Mouse (Mus musculus): ENCODE measurements around the gene Parva.
A peak's percentile ranks its signal among the peaks of the same experiment; 100 is the strongest.

The Parva gene

DNA sequence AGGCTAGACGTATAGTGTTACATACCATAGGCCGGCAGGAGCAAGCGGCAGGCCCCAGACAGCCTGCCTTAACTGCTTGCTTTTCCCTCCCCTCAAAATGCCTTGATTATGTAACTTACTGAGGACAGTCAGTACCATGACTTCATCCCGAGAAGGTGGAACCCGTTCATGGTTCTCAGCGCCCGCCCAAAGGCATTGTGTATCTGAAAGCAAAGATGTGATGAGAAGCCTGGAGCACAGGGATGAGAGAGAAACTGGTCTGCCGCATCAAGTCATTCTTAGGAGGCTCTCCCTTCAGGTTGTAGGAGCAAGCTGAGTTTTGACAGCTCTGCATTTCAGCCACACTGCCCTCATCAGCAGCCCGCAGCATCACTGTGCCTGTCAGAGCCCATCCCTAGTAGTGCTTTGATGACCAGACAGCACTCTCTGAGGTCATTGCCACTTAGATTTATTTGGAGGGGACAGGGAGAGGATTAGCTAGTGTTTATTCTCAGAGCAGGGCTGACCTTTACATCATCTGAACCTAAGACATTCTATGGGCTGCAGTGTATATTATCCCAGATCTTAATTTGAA lies 45.5 kb downstream of the Parva start:
- DNase-seq (ENCODE audit: low spot score): no peak

DNA sequence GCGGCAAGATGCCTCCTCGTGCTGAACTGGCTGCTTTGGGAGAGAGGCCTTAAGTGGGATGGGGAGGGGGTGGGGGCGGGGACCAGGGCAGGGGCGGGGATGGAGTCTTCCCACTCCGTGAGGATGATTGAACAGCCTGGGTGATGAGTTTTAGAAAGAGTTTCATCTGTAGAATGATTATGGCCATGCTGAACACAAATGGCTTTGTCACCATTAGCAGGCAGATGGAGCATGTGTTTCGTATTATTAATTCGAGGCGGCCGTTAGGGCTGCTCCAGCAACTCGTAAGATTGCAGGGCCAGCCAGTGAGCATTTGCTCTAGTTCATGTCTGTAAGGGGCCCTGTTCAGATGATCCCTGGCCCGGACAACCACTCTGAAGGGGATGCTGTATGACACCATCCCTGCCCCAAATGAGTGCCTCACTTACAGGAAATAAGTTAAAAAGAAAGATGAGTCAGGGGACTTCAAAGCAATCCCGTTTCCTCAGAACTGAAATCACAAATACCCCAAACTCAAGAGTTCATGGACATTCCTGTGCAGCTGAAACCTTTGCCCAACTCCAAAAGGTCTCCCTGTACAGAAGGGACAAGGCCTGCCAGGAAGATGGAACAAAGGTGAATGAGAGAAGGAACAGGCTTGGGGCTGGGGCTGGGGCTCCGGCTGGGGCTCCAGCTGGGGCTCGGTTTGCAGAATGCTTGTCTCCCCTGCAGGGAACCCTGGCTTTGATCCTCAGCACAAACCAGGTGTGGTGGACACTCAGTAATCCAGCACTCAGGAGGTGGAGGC lies 46.5 kb downstream of the Parva start:
- no peak for DNase-seq (ENCODE audit: low spot score)

DNA sequence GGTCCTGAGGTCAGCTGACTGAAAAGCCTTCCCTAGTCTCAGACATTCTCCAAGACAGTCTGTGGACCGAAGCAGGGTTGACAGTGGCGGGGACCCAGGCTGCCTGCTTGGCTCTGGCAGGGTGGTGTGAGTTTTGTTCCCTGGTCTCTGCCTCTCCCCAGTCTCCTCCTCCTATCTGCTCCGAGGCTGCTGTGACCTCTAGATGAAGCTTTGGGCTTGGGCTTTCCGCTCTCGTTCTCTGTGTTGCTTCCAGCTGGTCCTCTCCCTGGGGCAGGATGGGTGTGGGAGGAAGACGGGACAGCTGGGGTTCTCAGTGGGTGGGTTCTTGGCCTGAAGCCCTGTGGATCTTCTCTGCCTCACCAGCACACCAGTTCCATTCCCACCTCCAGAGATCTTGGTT lies 51.8 kb downstream of the Parva start:
- DNase-seq (ENCODE audit: low spot score): no peak

DNA sequence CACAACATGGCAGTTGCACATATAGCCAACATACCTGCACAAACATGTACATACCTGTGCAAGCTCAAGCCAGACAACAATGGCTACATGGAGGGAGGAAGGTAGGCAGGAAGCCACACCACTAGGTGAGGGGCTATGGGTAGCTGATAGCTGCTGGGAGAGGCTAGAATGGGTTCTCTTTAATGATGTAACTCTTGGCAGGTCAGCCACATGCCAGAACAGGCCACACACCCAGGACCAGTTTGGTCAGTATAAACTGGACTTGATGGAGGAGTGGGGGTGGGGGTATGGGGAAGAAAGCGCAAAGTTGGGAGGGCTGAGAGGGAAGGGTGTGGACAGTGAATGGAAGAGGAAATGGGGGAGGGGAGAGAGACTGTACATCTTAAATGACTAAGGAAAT lies 53.7 kb downstream of the Parva start:
- no peak for DNase-seq (ENCODE audit: low spot score)

DNA sequence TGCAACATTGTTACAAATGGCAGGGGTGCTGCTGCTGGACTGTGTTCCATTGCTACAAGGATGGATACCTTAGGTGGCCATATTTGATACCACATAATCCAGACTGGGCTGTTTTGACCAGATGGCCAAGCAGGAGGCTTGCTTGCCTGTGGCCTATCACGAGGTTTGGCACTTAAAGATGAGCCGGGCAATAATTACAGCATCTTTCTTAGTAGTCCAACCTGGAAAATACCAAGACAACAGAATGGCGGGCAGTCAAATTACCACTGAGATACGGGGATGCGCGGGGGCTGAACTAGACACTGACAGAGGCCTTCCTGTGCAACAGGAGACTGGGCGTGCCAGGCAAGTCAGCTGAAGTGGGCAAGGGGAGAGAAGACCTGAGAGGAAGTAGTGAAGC lies 55.3 kb downstream of the Parva start:
- DNase-seq (ENCODE audit: low spot score): no peak

DNA sequence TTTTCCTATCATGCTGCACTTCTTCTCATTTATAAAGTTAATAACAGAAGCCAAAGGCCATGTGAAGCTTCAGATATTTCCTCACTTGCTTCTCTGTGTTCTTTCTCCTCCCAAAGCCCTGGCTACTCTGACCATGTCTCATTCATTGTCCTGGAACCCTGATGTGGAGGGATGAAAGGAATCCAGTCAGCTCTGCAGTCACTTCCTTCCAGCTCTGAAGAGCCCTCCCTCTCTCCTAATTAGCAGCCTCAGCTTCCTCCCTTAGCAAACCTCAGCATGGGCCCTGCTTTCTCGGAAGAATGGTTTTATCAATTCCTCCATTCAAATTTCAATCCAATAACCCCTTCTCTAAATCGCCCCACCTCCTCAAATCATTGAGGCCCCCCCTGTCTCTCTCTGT lies 56.1 kb downstream of the Parva start:
- no peak for DNase-seq (ENCODE audit: low spot score)

DNA sequence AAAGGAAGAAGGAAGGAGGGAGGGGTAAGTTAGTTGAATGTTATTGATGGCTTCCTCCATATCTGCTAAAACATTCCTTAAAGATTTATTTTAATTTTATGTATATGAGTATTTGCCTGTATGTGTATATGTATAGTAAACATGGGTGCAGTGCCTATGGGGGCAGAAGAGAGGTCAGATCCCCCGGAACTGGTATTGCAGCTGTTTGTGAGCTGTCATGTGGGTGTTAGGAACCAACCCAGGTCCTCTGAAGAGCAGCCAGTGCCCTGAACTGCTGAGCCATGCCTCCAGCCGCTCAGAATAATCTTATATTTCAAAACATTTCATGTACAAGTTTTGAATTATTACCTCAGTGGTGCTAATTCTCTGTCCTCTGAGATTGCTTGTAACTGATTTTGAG lies 63.5 kb downstream of the Parva start:
- DNase-seq (ENCODE audit: low spot score): no peak

DNA sequence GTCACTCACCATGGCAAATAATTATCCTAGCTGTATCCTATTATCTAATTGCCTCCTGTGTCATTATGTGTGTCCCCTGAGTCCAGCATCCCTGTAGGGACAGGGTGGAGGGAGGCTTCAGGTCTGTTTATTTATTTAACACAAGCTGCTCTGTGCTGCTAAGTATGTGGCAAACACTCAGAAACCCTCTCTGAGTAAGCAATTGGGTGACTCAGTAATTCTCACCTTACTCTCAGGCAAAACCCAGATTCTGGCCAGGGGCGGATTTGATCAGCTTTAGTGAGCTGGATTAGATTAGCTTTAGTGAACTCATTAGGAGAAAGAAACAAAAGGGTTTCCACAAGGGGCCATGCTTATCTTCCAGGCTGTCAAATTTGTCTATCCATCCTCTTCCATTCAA lies 64.4 kb downstream of the Parva start:
- no peak for DNase-seq (ENCODE audit: low spot score)

DNA sequence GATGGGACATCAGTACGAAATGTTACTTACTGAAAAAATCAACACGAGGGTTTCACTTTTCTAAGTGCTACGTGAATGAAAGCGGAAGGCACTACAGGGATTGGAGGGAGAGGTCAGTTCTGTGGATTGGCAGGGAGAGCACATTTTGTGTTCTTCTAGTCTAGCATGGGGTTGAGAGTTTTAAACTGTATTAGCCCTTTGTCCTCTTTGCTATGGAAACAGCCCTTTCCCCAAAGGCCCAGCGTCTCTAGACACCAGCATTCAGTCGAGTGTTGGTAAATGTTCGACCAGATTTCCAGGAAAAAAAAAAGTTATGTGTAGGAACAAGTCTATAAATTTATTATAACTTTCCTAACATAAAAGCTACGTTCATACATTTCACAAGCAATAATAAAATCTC lies 68.6 kb downstream of the Parva start:
- DNase-seq (ENCODE audit: low spot score): no peak

DNA sequence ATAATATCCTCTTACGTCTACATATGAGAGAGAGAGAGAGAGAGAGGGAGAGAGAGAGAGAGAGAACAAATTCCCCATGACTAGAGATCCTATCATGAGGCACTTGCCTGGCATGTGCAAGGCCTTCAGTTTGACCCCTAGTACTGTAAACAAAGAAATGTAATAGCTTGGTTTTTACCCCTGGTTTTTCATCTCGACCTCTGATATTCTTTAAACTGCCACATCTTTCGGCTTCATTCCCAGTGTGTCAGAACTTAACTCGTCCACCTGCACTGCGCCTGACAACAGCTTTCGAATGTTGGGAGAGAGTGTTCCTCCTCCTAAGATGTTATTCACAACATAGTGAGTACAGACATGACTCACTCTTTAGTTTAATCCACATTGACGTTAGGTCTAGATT lies 69.6 kb downstream of the Parva start:
- DNase-seq (ENCODE audit: low spot score): no peak

DNA sequence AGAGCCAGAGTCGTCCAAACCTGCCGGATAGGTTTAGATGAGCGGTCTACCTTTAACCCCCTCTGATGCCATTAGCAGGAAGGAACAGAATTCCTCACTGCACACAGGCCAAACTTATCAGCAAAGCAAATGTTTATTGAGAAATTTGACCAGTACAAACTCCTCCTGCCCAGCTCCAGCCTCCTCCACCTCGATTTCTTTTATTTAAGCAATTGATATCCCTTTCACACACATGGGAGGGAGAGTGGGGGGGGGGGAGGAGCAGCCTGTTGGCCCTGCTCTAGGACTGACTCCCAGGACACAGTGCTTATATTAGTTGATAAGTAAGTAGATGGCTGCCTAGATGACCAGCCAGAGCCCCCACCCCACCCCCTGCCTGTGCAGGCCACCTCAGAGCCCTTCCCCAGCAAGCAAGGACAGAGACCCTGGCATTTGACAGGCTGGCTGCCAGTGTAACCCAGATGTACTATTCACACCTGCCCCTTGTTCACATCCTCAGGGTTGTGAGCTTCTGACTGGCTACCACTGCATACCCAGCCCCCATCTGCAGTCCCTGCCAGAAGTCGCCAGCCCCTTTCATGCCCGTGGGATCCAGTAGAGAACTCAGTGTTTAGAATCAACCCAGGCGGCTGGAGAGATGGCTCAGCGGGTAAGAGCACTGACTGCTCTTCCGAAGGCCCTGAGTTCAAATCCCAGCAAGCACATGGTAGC lies 71.4 kb downstream of the Parva start:
- DNase-seq (ENCODE audit: low spot score): peak; percentile 79

DNA sequence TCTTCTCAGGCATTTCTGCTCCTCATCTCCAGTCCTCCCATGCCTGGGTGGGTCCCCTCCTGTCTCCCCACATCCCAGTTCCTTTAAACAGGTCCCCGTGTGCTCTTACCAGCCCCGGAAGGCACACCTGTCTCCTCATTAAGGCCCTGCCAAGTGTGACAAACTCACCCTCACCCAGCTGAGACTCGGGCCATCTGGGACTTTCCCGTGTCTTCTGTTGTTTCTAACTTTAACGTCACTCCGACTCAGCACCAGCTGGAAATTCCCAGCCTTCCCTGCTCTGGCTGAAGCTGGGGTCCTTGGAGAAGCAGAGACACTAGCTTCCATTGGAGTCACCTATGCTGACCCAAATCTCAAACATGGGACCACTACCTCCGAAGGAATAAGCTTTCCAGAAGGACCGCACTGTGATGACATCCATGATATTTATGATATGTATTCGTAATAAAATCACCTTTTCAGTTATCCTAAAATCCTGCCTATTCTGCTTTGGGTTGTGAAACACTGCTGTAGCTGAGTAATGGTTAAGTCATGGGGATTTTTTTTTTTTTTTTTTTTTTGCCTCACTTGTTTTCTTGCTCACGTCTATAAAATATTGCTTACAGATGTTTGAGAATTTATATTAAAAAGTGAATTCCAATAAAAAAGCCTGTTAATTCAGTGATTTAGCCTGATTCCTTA lies 72.3 kb downstream of the Parva start:
- DNase-seq (ENCODE audit: low spot score): no peak

DNA sequence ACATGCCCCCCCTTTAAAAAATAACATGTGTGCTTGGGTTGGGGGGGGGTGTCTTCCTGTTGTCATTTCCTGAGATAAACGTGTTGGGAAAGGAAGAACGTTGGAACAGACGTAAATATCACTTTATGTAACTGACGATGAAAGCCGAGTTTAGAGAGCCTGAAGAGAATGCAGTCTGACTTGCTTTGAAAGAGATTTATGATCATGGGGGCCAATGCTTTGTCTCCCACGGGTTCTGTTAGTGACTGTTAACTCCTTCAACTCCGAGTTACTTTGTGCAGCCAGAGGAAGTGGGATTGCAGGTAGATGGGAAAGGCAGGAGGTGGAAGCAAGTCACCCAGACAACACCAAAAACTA lies 72.8 kb downstream of the Parva start:
- no peak for DNase-seq (ENCODE audit: low spot score)

DNA sequence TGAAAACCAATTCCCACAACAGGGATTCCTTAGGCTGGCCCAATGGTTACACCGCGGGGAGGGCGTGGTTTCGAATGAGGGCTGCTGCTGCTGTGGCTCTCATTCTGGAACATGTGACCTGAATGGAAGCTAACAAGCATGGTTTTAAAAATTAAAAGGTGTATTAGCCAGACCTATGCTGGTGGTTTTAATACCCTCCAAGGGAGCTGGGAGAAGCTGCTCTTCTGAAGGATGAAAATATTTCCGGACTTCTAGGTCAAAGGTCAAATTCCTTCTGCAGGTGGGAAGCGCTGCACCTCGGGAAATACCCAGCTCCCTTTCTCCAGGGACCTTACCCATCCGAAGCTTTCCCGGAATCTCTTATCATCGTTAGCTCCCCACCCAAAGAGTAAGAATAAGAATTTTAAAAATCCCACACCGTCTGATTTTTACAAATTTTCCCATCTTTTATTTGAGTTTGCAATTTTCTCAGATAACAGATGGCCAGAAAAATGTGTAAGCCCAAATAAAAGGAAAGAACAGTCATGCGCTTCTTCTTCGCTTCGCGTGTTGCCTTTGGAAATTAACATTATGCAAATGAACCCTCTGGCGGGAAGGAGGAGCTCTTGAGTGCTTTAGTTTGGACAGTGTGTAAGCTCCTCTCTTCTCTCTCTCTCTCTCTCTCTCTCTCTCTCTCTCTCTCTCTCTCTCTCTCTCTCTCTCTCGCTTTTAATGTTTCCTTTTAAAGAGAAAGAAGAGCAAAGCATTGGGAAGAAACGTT lies 74.9 kb downstream of the Parva start:
- peak; percentile 76 for DNase-seq (ENCODE audit: low spot score)

DNA sequence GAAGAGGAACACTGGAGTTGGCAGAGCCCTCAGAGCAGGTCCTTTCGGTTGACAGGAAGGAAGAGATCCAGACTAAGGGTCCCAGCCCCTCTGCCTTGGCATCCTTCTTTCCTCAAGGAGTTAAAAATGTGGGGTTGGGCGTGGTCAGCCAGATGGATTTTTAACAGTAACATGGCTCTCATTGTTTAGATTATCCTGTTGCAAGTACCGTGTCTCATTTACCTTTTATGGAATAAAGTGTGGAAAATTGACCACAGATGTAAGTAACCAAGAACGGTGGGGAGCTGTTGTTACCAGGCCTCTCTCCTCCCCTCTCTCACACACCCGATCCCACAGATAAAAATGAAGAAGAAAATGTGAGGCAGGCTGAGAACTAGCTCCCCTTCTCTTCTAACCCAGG lies 75.5 kb downstream of the Parva start:
- DNase-seq (ENCODE audit: low spot score): no peak

DNA sequence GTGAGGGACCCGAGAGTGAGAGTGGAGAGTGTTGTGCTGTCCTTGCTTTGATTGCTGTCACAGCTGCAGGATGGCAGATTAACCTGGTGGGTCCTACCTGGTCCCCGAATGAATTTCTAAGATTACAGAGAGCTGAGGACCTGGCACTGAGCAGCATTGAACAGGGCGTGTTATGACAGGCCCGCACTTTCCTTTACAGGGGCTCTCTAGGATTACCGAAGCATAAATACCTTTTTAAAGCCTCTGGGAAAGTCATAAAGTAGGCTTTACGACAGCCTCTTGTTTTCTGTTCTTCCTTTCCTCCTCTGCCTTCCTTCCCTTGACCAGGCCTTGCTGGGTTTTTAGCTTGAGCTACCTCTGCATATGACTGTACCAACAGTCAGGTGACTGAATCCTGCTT lies 76.1 kb downstream of the Parva start:
- no peak for DNase-seq (ENCODE audit: low spot score)

DNA sequence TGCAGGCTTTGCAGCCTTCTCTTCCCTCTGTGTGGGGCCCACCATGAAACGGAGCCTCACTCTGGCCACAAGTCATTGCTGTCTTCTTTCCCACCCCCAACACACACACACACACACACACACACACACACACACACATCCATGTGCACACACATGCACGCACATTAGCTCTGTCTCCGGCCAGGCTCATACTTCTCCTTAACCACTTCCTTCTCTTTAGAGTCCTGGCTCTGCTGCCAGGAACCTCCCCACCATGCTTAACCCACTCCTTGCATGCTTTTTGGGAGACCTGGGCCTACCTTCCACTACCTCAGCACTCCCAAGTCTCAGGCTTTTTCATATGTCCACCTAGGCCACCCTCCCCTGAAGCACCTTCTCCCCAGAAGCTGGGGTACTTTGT lies 76.6 kb downstream of the Parva start:
- no peak for DNase-seq (ENCODE audit: low spot score)

DNA sequence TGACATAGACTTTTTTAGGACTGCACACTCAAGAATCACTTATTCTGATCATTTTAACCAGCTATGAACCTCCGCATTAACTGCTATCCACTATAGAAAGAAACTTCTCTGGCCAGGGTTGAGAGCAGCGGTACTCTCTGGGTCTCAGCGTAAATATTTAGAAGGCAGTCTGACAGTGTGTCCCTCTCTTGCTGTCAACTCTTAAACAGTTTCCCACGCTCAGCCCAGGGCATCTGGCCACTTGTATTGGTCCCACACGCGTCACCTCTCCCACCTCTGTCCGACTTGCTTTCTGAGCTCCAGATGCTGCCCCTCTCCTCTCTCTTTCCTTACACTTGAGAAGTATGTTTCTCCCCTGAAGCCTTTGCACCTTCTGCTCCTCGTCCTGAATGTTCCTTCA lies 81.8 kb downstream of the Parva start:
- DNase-seq (ENCODE audit: low spot score): no peak

DNA sequence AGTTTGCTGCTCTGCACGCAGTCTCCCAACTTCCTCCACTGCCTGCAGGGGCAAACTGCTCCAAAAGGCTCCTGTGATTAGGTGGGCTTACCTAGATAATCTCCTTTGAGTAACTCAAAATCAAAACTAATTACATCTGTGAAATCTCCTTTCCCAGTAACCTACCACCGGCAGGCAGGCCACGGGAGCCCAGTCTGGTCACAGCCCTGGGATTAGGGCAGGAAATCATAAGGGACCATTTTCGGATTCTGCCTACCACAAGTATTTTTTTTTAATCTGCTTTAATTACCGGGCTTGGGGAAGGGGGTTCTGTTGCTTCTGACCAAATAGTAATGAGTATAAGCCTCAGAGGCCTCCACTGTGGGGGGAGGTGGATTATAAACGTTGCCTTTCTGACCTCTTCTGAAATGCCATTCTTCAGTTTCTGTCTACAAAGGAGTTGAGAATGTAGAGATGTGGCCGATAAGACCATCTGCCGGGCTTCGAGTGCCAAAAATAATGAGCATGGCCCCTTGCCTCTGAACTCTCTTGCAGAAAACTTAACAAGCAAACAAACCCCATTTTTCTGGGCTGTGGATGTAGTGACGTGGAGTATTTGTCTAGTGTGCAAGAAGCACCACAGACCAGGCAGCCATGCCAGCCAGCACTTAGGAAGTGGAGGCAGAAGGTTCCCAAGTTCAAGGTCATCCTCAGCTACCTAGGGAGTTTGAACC lies 83.2 kb downstream of the Parva start:
- no peak for DNase-seq (ENCODE audit: low spot score)

DNA sequence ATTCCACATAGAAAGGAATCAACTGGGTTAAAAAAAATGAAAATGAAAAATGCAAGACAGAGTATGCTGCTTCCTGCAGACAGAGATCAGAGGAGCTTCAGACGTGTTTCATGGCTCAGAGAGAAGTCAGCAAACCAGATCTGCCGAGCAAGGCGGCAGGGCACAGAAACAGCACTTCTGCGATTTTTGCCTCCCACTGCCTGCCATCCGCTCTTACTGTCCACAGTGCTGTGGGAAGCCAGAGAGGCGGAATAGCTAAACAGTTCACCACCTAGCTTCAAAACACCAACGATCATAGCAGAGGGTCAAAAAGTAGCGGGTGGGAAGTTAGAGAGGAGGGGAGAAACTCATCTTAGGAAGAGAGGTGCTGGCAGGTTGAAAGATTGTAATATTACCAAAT lies 84.0 kb downstream of the Parva start:
- DNase-seq (ENCODE audit: low spot score): no peak

DNA sequence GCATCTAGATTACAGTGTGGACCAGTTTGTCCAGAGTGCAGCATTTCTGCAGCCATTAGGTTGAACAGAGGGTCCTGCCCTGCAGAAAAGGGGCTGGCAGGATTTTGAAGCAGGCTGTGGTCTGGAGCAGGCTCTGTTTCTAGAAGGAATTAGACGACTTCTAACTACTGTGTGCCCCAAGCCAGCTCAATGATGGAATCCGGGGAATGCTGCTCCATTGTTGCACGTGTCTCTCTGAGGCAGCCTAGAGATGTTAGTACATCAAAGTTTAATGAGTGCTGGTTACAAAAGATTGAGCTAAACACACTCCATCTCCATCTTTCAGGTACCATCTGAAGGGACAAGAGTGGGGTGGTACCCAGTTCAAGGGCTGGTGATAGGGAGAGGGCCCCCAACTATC lies 85.0 kb downstream of the Parva start:
- no peak for DNase-seq (ENCODE audit: low spot score)

DNA sequence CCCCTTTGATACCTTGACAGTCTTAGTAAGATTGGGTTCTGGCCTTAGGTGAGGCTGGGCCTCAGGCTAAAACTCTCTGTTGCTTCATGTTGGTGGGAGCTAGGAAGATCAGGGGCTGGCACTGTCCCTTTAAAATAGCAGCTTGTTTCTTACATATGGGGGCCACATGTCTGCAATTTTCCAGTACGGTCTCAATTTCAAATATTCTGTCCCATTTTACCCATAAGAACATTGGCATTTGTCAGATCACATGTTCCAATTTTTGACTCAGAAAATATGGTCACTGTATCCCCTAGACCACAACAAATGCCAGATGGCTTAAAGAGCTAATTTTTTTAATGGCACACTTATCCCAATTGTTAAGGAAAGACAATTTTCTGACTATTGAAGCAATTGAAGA lies 85.6 kb downstream of the Parva start:
- DNase-seq (ENCODE audit: low spot score): no peak

All from yolk sac, embryonic 10.5 days (tissue).